Mouse (Mus musculus) common myeloid progenitor, adult 5-6 weeks (primary cell): ENCODE measurements around the gene Hmgb2. TPM values are rescaled to one million over a fixed set of nuclear protein-coding genes. Genes with fewer than 3 reads are reported as not detected.
A peak's percentile ranks its signal among the peaks of the same experiment; 100 is the strongest.
"Not testable (repeated sequence)": the region's sequence is repeated elsewhere in the genome, so short reads cannot be mapped to it uniquely, and the experiment has no call there.

ENCODE experiments used
- ATAC-seq: replicated peaks from 2 replicates; pipeline ENCODE4 v1.8.0; 2016; ENCODE audit warnings: low read depth, mild to moderate bottlenecking, moderate TSS enrichment, inconsistent platforms; ENCODE audit not compliant: poor library complexity, severe bottlenecking
- total RNA-seq: library from RNA; stranded (forward); fragments of 200-1000, 187-1606 nt; gene quantifications from 2 replicates; pipeline ENCODE4 v1.2.3, GENCODE M21; 2017

Gene Hmgb2
- total RNA-seq, 1 experiment from 2014 or later = 391 TPM

DNA sequence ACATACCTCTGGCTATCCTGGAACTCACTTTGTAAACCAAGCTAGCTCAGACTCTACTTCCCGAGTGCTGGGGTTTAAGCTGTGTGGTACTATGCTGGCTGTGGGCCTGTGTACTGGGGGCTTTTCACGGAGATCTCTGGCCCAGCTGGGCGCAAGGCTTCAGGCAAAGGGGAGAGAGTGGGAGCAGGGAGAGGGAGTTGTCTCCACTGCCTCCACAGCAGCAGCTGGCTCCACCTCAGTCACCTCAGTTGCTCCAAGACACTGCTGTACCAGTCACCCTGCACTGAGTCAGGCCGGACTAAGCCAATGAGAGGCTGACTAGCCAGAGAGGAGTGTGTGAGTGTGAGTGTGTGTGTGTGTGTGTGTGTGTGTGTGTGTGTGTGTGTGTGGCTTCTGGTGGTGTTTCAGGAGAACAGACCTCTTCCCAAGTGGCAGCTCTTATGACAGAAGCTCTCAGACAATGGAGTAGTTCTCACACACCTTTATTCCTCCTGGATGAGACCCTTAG lies 4.1 kb upstream of the Hmgb2 start:
- no peak for ATAC-seq

DNA sequence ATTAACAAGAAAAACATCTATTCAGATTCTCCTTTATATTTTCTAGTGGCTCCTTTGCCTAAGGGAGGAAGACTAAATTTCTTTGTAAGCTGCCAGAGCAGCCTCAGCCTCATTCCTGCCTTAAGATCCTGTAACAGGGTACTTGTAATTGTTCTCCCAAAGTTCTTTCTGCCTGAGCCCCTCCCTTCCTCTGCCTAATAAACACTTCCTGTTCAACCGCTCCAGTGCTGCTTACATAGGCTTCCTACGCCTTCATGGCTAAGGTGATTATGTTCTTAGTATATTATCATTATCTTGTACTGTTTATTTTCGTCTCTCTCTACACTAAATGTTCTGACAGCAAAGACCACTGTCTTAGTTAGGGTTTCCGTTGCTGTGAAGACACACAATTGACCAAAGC lies 3.0 kb upstream of the Hmgb2 start:
- ATAC-seq = no peak

DNA sequence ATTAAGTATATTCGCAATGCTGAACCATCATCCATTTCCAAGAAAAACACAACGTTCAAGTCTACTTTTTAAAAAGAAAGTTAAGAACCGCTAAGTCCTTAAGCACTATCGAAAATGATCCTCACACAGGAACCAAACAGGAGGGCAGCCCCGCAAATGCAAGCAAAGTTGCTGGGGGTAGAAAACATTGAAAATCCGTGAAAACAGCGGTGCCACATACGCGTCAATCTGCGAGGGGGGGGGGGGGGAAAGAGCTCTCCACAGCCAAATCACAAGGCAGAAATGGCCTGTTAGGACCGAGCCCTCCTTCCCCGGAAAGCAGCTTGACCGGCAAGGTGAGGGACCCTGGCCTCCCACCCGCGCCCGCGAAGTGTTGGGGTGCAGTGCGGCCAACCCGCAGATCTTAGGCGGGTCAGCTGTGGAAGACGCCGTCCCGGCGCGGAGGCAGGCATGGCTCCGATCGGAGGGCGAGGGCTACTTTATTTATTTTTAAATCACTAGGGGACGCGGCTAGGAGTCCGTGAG lies 854 bp upstream of the Hmgb2 start:
- no peak for ATAC-seq

DNA sequence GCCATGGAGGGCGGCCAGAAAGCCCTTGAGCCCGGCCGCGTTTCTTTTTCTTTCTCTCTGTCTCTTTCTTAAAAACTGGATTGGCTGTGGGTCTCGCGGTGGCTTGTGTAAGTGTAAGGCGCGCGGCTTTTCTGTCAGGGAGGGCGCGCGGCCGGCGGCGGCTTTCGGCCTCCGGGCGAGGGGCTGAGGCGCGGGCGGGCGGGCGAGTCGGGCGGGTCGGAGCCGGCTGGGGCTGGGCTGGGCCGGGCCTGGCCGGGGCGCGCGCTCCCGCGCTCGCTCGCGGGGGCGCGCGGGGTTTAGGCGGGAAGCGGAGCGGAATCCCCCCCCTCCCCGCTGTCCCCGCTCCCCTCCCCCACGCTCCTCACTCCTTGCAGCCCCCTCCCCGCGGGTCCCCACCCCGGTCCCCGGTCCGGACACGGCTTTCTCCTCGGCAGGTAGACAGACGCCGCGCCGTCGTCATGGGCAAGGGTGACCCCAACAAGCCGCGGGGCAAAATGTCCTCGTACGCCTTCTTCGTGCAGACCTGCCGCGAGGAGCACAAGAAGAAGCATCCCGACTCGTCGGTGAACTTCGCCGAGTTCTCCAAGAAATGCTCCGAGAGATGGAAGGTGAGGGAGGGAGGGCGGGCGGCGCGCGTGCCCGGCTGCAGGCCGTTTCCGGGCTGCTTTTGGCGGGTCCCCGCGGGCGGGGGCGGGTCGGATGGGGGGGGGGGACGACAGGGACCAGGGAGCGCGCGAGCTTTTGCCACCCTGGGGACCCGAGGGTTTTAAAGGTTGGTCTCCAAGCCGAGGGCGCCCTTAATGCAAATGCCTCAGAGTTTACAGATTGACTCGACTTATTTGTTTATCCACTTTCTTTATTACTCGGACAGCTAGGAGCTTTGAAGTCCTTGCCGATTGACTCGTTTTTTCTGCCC lies 692 bp downstream of the Hmgb2 start:
- ATAC-seq = no peak

DNA sequence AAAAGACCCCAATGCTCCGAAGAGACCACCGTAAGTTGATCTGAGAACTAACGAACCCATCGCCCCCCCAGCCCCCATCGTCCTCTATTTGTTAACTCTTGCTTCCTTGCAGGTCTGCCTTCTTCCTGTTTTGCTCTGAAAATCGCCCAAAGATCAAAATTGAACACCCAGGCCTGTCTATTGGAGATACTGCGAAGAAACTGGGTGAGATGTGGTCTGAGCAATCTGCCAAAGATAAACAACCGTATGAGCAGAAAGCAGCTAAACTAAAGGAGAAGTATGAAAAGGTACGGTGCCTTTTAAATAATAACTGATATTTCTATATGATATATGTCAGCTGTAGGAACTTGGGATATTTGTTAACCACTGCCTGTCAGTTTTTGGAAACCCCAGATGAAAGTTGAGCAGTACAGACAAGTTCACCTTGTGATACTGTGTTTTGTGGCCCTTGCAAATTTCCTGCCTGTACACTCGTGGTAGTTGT lies 1.5 kb downstream of the Hmgb2 start:
- ATAC-seq = not testable (repeated sequence)

DNA sequence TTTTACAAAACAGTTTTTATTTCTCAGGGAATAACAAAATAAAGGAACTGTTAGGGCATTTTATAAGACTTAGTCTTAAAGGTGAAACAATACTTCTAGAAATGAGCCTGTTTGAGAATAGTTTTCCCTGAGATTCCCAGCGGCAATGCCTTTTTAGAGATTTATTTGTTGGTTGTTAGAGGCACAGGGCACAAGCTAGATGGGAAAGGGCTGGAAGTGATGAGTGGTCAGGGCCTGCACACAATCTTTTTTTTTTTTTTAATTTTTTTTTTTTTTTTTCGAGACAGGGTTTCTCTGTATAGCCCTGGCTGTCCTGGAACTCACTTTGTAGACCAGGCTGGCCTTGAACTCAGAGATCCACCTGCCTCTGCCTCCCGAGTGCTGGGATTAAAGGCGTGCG lies 5.0 kb downstream of the Hmgb2 start:
- not testable (repeated sequence) for ATAC-seq

DNA sequence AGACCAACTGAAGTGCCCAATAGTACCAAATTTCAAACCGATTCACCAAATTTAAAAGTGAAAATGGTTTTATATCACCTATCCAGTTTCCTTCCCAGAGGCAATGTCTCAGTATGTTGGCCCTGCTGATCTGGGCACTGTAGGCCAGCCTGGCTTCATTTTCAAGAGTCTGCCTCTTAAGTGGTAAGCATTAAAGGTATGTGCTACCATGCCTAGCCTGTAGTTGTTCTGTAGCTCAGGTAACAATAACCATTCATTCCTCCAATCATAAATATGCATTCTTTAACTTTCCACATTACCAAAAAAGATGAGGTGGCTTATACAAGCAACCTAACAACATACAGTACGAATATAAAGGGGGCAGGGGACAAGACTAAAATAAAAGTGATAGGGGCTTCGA lies 6.0 kb downstream of the Hmgb2 start:
- ATAC-seq = no peak

DNA sequence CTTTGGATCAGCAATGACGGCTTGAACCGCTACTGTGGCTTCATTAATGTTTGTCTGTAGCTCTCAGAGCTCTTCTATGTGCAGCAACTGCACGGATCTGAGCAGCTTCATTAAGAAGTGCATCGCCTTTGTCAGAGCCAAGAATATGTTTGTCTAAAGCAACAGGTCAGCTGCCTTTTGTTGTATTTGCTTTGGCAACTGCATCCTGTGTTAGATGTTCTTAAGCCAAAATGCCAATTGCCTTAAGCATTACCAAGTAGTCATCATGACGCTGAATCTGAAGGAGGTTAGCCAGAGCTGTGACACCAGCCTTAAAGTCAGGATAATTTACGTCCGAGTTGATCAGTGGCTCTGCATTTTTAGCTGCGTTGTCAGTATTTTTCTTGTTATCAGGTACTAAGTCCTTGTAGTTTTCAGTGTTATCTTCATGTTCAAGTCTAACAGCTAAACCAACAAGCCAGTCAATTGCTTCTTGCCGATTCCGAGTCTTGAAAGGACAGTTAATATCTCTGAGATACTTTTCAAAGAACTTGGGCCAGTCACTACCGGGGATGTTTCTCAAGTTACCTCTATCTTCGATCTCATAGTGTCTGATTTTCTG lies 8.6 kb downstream of the Hmgb2 start:
- ATAC-seq = peak; percentile 39

DNA sequence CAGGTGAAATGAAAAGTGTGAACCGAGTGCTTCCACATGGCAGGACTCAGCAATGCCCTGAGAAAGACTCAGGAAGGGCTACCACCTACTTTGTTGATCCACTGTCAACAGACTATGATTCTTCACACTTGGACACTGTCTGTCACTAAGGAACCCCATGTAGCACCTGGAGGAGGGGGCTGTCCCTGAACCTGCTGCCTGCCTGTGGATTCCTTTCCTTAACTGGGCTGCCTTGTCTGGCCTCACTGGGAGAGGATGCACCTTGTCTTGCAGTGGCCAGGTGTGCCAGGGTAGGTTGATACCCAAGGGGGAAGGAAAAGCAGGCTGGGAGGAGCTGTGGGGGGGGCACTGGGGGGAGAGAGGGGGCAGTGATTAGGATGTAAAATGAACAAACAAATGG lies 16.3 kb downstream of the Hmgb2 start:
- no peak for ATAC-seq

DNA sequence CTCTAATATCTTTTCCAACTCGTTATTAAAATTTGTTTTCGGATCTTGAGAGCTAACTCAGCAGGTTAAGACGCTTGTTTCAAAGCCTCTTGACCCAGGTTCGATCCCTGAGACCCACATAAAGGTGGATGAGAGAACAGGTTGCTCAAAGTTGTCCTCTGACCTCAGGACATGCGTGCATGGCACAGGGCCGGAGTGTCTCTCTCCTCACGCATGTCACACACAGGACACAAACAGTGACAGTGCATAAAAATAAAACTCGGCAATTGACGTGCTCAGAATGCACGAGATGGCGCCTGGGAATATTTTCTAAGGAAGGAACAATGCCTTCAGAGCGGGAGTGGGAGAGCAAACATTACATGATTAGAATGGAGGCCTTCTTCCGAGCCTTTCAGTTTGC lies 18.5 kb downstream of the Hmgb2 start:
- no peak for ATAC-seq

DNA sequence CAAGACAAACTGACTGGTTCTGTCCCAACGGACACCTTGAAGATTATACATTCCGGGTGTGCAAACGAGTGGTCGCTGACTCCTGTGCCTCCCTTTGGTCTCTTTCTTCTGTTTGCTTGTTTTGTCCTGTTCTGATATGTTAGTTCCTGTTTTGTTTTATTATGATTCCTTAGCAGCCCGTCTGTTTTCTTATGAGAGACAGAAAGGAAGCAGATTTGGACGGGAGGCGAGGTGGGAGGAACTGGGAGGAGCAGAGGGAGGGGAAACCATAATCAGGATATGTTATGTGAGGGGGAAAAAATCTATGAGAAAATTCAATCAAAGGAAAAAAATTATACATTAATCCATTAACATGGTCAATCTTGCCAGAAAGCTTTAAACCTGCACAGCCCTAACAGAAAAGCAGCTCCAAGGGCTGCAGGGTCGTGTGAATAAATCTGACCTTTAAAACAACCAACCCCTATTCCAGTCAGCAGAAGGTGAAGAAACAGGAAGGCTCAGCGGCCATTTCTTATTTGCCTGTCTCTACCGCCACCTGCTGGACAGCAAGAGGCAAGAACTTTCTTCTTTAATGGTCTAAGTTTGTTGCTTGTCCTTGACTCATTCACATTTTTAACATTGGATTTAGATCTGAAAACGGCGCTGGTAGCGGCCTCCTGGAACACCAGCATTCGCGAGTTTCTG lies 19.1 kb downstream of the Hmgb2 start:
- peak; percentile 94 for ATAC-seq

DNA sequence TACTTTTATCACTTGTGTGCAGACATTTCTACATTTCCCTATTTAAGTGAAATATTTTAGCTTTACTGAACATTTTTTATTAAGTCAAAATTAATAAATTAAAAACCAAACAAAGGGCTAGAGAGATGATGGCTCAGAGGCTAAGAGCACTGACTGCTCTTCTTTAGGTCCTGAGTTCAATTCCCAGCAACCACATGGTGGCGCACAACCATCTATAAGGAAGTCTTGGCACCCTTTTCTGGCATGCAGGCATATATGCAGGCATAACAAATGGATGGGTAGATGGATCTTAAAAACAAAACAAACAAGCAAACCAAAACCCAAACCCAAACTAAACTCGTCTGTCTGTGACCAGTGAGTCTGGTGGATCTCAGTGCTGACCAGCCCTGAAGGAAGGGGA lies 20.5 kb downstream of the Hmgb2 start:
- no peak for ATAC-seq

DNA sequence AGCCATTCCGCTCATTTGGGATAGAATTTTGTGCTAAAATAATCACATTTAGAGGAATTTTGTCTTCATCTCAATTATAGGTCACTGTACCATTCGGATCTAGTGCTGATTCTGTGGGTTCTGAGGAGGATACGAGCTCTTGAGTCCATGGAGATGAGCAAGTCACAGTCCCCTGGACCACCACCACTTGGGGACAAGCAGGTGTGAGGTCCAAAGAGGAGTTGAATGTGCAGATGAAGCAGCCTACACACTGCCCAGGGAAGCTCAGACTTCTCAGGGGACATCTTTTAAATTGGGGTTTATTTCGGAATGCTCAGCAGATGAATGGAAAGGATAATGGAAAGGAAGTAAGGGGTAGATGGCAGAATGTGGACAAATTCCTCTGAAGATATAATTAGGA lies 21.4 kb downstream of the Hmgb2 start:
- no peak for ATAC-seq

DNA sequence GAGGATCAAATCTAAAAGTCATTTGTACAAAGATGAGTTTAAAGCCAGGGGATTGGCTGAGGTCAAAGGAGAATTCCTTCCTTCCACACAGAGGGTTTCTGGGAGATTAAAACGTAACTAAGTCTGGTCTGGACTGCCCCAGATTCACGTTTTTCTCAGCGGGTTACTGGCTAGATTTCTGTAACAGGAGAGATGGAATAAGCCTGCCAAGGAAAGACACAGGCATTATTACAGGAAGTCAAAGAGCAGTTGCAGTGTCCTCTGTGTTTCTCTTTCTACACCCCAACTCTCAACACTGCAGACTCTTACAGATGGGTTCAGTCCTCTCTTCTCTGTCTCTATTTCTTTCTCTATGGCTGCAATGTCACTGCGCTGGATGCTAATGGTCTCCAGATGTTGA lies 22.8 kb downstream of the Hmgb2 start:
- ATAC-seq = no peak

DNA sequence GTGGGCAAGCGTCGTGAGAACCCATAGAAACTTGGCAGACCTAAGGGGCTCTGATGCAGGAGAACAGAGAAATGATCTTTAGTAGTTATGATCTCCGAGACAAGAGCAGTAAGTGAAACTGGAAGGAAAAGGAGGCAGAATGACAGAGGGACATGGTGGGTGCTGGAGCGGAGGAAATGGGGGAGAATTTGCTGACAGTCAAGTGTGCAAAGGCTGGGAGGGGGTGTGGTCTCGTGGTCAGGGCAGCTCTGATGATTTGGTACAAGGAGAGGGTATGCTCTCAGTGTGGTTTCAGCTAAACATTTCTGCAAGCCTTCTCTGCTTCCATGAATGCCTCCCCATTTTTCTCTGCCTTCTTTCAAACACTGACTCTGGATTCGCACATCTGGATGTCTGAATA lies 24.5 kb downstream of the Hmgb2 start:
- peak; percentile 57 for ATAC-seq

DNA sequence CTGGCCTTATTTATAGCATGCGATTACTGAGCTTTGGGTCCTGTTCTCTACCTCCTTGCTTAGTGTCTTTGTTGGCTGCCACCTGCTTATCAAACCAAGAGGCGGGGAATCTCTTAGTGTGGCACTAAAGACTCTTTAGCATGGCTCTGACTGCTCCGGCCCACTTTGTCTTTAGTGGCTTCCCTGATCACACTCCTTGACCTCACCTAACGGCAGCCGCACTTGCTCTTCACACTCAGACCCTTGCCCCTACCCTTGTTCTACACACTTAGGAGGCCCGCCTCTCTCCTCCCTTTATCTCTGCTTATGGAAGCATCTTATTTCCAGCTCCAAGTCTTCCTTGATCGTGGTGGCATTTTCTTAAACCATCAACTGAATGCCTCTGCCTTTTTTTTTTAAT lies 26.9 kb downstream of the Hmgb2 start:
- no peak for ATAC-seq

DNA sequence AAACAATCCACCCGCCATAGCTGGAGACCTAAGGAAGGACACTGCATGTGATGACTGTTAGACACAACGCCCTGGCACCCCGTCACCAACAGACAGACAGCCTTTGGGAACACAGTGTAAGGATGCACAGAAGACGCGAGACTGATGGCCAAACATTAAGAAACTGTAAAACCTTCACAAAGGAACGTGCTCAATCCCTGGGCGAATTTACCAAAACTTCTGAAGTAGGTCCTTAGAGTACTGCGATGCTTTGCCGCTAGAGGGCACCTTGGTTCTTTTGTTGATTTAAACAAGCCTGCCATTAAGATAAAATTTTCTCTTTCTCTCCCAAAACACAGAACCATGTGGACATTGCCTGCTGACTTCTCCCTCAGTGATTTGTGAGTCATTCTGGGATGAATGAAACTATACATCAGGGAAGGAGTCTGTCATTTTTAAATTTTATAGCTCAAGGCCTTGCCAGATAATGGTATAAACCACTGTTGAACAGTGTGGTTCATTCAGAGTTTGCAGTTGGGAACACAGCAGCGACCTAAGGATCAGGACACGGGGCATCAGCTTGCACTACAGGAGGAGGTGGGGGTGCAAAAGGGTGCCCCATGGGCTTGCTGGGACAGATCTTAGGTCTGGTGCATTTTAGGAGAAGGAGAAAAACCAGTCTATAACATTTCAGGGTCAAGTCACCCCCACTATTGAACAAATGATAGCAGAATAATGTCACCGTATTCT lies 28.6 kb downstream of the Hmgb2 start:
- ATAC-seq = peak; percentile 74

DNA sequence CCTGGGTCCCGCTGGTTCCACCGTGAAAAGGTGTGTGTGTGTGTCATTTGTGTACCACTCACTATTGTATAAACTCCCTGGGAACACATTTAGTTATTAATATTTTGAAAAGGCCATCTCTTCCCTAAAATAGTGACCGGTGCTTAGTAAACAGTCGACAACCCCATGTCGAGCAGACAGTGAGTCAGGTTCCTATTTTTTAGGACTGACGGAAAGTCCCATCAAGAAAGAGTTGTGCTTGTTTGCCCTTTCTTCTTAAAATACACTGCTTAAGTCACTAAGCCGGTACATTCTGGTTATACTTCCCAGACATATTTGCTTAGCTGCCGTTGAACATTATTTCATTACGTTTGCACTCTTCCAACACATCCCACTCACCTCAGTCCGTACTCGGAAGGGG lies 29.2 kb downstream of the Hmgb2 start:
- no peak for ATAC-seq

DNA sequence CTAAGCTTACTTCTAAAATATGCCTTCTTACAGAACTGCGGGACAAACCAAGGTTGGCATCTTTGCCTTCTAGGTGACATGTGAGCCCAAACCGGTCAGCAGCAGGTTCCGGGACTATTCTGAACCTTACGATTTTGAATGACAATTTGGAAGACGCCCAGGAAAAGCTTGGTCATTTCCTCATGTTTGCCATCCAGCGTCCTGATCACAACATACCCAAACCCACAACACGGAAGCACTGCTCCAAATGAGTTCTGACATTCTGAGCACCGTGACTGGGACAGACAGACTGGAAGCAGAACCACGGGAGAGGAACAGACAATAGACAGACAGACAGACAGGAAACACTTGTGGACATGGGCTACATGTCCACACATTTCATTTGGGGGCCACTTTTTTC lies 29.7 kb downstream of the Hmgb2 start:
- peak; percentile 64 for ATAC-seq

DNA sequence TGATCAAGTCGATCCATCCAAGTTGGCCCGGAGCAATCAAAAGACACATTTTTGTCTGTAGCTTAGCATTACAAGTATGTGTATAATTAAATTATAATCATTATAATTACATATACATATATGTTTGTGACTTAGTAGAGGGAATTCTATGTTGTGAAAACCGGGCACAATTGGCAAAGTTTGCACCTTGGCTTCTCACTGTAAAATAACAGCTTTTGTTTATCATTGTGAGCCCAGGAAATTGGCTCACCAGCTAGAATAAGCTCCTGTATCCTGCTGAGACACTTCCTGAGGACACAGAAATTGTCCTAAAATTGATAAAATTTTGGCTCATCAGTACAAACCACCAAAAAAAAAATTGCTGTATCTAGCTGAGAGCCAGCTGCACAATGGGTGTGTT lies 34.7 kb downstream of the Hmgb2 start:
- ATAC-seq = no peak
